Mouse (Mus musculus) CD4-positive helper T cell, adult 2 months (primary cell): ENCODE data around the gene Tex19.1.
"Not testable (repeated sequence)": the region's sequence is repeated elsewhere in the genome, so short reads cannot be mapped to it uniquely, and the experiment has no call there.

Source experiments
- DNase-seq: peaks from one replicate; pipeline ENCODE4 v3.0.0-alpha.2; 2012; ENCODE audit warnings: low read depth, missing footprints, low spot score

Gene Tex19.1

DNA sequence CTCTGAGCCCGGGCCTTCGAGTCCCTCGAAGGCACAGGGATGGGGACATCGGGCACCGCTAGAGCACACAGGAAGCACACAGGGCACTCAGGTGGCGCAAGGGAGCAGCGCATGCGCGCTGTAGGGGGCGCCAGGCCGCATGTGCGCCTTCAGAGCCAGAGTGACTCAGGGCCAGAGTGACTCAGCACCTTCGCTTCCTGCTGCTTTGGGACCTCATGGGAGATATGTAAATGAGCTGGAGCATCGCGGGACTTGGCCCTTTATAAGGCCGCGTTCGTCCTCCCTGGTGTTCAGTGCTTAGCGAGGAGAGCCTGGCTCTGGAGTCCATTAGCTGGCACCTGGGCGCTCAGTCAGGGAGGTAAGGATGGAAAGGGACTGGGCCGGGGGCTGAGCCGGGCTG lies at the start of gene Tex19.1:
Gene Tex19.1, plus strand, starts transcription at position 279 of the 400 bp plus-strand sequence.
- no peak for DNase-seq

DNA sequence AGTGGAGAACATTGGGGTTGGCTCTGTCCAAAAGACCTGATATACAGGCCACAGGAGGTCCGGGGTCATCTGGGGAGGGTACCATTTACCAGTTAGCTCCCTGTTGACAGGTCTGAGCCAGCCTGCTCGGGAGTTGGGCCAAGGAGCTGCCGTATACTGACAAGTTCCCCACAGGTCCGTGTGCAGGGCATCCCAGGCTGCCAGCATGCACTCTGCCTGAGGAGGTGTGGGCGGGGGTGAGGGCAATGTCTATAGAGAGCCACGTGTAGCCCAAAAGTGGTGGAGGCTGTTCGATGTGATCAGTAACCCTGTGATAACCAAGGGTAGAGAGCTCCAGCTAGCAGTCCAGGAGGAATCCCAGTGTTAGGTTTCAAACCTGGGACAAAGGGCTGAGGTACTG lies 46.2 kb upstream of the Tex19.1 start:
- no peak for DNase-seq

DNA sequence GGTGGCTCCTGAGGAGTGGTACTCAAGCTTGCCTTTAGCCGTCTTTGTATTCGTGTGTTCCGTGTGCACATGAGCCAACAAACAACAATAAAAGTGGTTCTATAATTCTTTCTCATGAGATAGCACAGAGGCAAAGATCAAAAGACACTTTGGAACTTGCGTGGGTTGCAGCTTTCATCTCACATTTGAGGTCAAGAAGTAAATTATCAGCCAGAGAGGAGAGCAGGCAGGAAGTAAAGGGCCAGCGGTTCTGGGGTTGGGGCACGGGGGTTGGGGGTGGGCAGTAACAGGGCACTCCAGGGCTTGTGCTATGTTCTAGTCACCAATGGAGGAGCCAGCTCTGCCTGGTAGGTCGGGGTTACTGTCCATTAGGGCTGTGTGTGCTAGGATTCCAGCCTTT lies 45.3 kb upstream of the Tex19.1 start:
- peak; percentile 62 for DNase-seq

- no peak for DNase-seq
Measured at GRCm38 (mm10) chr11:121101124-121101805, 44.7 kb upstream of the Tex19.1 start.

DNA sequence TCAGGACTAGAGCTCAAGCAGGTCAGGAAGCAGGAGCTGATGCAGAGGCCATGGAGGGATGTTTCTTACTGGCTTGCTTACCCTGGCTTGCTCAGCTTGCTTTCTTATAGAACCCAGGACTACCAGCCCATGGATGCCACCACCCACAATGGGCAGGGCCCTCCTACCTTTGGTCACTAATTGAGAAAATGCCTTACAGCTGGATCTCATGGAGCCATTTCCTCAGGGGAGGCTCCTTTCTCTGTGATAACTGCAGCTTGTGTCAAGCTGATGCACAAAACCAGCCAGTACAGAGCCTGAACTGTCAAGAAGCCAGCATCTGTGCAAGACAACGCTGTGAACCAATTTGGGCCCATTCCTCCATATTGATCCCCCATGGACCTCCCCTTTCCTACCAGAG lies 38.7 kb upstream of the Tex19.1 start:
- DNase-seq = not testable (repeated sequence)

DNA sequence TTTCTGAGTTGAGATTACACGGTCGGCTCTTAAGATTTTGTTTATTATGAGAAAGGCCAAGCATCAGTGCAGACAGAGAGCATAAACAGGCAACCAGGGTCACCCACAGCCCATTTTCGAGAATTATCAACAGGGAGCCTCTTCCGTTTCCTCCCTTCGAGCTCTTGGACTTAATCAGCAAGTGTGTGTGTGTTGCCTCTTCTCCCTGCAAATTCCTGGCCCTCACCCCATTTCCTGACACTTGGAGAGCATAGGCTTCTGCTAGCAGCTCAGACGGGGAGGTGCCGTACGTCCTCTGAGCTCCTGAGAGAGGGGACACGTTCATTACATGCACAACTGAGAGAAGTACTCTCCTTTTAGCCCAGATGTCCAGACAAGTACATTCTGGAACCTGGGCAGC lies 37.9 kb upstream of the Tex19.1 start:
- DNase-seq = no peak

- no peak for DNase-seq
Measured at GRCm38 (mm10) chr11:121109986-121110385, 36.0 kb upstream of the Tex19.1 start.

DNA sequence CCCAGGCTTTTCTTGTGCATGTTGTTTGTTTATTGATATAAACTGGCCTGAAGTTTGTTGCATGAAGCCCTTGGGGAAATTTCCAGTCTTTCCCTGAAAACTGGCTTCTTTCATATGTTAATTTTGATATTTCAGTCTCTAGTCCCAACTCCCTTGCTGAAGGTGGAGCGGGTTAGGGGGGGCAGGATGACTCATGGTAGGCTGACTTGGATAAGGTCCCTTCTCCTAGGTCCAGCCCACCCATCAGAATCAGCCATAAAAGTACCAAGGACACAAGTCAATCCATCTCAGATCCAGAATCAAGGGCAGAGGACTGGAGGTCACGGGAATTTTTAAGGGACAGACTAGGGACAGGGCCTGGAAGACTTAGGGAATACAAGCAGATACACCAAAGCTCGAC lies 34.9 kb upstream of the Tex19.1 start:
- no peak for DNase-seq

DNA sequence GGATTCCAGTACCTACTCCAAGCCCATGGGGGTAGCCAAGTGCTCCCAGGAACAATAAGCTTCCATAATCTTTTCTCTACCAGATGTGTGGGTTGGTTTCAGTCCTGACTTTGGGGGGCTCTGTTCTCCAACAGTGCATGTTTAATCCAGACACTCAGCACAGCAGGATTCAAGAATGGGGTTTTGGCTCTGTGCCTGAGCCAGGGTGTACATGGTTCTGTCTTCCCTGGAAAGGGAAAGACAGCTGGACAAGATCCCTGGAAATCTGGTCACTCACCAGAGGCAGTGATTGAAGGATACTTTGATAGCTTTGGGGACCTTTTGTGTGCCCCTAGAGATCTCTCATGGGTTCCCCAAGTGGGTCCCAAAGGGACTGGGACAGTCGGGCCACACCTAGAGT lies 34.3 kb upstream of the Tex19.1 start:
- DNase-seq = no peak

- DNase-seq = no peak
Measured at GRCm38 (mm10) chr11:121112091-121112775, 33.7 kb upstream of the Tex19.1 start.

- DNase-seq = no peak
Measured at GRCm38 (mm10) chr11:121118106-121118505, 27.8 kb upstream of the Tex19.1 start.

DNA sequence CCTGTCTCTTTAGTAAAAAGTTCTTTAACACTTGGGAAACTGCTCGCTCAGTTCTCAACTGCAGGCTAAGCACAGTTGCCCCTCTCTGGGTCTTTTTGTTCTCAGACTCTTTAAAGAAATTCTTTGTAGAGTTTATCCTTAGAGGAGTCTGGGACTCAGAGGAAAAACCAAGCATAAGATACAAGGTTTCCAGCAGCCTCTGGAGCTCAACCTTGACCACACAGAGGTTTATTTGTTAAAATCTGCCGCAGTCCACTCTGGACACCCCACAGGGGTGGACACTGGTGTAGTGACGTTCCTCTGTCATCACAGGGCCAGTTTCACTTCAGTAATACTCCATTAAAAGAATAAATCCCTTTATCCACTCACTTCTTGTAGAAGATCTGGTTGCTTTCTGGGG lies 27.4 kb upstream of the Tex19.1 start, which contains the start of gene Tex19.2:
Gene Tex19.2, minus strand, starts transcription at position 101 of the 400 bp plus-strand sequence.
- DNase-seq = no peak

- DNase-seq = no peak
Measured at GRCm38 (mm10) chr11:121121151-121121550, 24.8 kb upstream of the Tex19.1 start.

GRCm38 (mm10) chr11:121122024-121122670 lies 23.8 kb upstream of the Tex19.1 start:
- DNase-seq = no peak

- no peak for DNase-seq
Measured at GRCm38 (mm10) chr11:121123438-121123837, 22.5 kb upstream of the Tex19.1 start.

DNA sequence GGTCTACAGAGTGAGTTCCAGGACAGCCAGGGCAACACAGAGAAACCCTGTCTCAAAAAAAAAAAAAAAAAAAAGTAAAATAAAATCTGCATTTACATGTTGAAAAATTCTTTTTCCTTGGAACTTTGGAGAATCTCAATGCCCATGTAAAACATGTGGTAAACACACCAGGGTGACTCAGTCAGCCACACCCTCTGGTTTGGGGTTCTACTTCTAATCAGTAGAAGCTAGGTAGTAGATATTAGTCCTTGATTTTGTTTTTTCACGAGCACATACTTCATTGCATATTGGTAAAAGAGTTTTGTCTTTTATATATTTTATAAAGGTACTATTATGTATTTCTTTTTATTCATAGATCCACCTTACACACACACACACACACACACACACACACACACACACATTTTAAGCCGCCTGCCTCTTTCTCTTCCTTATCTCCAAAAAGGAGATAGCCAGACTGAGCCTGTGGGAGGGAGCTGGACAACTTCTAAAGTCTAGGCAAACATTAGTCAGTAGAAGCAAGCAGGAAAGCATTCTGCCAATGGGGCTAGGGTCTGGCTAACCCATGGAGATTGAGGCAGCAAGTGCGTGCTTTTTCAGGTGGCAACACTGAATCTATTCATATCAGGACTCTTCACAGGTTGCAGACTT lies 20.3 kb upstream of the Tex19.1 start:
- DNase-seq = no peak

DNA sequence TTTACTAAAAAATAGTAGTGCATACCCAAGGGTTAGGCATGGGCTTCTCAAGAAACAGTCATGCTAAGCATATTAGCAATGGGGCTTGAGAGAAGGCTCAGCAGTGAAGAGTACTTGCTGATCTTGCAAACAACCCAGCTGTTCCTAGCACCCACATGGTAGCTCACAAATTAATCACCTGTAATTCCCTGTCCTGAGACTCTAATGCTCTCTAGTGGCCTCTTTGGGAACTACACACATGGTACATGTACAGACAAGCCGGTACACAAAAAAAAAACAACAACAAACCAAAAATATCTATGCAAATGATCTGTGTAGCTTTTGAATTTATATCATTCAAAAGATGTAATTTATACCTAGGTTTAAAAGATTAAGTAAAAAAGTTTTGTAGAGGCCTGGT lies 19.5 kb upstream of the Tex19.1 start:
- peak; percentile 38 for DNase-seq

DNA sequence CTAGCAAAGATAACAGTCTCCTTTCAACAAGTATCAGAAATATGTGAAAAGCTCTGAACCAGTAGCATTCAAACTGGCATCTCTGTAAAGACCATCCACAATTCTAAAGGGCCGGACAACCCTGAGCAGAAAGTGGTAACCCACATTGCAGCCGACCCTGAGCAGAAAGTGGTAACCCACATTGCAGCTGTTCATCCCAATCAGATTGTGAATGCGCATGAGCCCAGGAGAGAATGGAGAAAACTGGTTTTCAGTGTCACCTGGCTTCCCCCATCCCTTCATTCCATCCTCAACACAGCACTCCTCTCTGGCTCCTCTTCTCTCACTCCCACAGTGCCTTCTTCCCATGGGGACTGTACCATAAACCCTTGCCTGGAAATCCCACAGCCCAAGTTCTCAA lies 18.5 kb upstream of the Tex19.1 start:
- no peak for DNase-seq

- DNase-seq = no peak
Measured at GRCm38 (mm10) chr11:121129616-121130015, 16.3 kb upstream of the Tex19.1 start.

GRCm38 (mm10) chr11:121134600-121134999 lies 11.3 kb upstream of the Tex19.1 start:
- no peak for DNase-seq

DNA sequence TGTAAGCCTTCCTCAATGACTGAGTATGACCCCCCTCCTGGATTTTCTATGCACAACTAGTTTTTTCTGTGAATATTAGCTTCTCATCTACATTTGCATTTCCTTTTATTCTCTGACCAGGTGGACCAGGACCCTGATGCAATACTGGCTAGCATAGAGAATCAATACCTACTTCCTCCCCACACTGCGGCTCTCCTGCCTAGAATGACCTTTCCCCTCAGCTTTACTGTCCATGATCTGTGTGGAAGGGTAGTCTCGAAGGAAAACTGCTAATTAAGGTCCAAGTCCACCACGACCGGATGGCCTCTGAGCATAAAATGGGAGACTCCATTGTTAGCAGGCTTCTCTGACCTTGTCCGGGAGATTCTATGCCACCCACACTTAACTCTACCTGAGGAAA lies 8.3 kb upstream of the Tex19.1 start:
- DNase-seq = no peak

DNA sequence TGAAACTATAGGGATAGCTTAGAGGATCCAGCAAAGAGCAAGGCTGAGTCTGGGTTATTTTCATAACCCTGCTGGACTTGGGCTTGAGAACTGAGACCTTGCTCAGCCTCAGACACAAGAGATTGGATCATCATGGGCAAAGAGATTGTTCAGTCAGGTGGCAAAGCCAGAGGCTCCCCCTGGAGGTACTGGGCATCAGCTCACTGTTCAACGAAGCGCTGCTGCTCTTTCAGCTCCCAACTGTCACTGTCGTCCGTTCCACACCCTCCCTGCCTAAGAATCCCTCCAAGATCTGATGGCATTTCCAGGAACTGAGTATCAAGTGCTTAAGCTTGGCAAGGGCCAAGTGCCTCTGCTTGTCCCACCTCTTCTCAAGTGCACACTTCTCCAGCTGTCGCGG lies 7.2 kb upstream of the Tex19.1 start:
- DNase-seq = no peak
